Comparison of ENCODE assay signal across 14 mouse cellular contexts in genomic region chr3:55440342-55440741, GRCm38 (mm10). TPM values are rescaled to one million over a fixed set of nuclear protein-coding genes. Genes with fewer than 3 reads are reported as not detected.
DNase-seq lines count a peak whose midpoint lies in the region; ATAC-seq and TF ChIP-seq lines count a peak whose summit lies in the region.
"Had no signal": no experiment of that assay in that cellular context is flagged by ENCODE, and none has a peak within 500 bp of the region (broad histone marks: within the 10 kb centered on the region; RNA-seq: fewer than 3 reads in every experiment).

No protein-coding gene starts in this region.

- 50% methylated on average over 8 of the region's 8 CpGs for WGBS in forebrain, embryonic 15.5 days
- 83% methylated on average over 8 of the region's 8 CpGs for WGBS in forebrain, embryonic 10.5 days
- 40% methylated on average over 8 of the region's 8 CpGs for WGBS in lung, embryonic 14.5 days
- 64% methylated on average over 8 of the region's 8 CpGs for WGBS in neural tube, embryonic 15.5 days

- ATAC-seq in forebrain, embryonic 15.5 days (replicated peaks) = peak; percentile 41; the same call in 1 of the 2 replicates
- ATAC-seq in lung, embryonic 14.5 days (ENCODE audit: insufficient read depth) = no peak; the same call in 1 of the 2 replicates
- ATAC-seq in neural tube, embryonic 15.5 days (ENCODE audit: low FRiP score) = no peak

- TF ChIP-seq POLR2A in cortical plate, adult 2 months (IDR thresholded peaks at IDR 0.05; ENCODE audit: extremely low read depth, insufficient read depth, low read length) = no peak

- H3K9me3 ChIP-seq in forebrain, embryonic 15.5 days = no peaks in the 10 kb centered on the region
- H3K9me3 ChIP-seq in forebrain, embryonic 10.5 days = no peaks in the 10 kb centered on the region
- H3K9me3 ChIP-seq in lung, embryonic 14.5 days (ENCODE audit: low read depth, low read length) = no peaks in the 10 kb centered on the region
- H3K9me3 ChIP-seq in neural tube, embryonic 15.5 days (replicated peaks) = no peaks in the 10 kb centered on the region
- H3K9me3 ChIP-seq: embryonic facial prominence, embryonic 15.5 days; limb, embryonic 15.5 days had no signal

- no peak overlapping the region for H3K4me2 ChIP-seq in forebrain, embryonic 15.5 days (replicated peaks)
- H3K4me2 ChIP-seq in lung, embryonic 14.5 days = no peak overlapping the region
- H3K4me2 ChIP-seq in neural tube, embryonic 15.5 days = no peak overlapping the region
- H3K4me2 ChIP-seq: embryonic facial prominence, embryonic 15.5 days; limb, embryonic 15.5 days had no signal

- no peak for TF ChIP-seq CTCF in lung, embryonic 14.5 days (IDR thresholded peaks at IDR 0.05; ENCODE audit: low read depth)
- no peak for TF ChIP-seq CTCF in cortical plate, adult 2 months (IDR thresholded peaks at IDR 0.05; ENCODE audit: extremely low read depth, insufficient read depth, low read length)

- peak overlapping the region; percentile 63 for H3K27ac ChIP-seq in forebrain, embryonic 15.5 days (replicated peaks)
- H3K27ac ChIP-seq in forebrain, embryonic 10.5 days = no peak overlapping the region
- H3K27ac ChIP-seq in lung, embryonic 14.5 days (ENCODE audit: low read depth) = no peak overlapping the region
- peak overlapping the region; percentile 69; the same call in 1 of the 2 replicates for H3K27ac ChIP-seq in cortical plate, adult 2 months (ENCODE audit: insufficient read depth, low read length)
- H3K27ac ChIP-seq in neural tube, embryonic 15.5 days (replicated peaks) = peak overlapping the region; percentile 65
- H3K27ac ChIP-seq: embryonic facial prominence, embryonic 15.5 days; limb, embryonic 15.5 days had no signal

- H3K27me3 ChIP-seq in forebrain, embryonic 15.5 days = no peaks in the 10 kb centered on the region
- no peaks in the 10 kb centered on the region for H3K27me3 ChIP-seq in forebrain, embryonic 10.5 days (ENCODE audit: poor library complexity, severe bottlenecking)
- H3K27me3 ChIP-seq in lung, embryonic 14.5 days (ENCODE audit: insufficient read depth, low read length) = no peaks in the 10 kb centered on the region
- no peaks in the 10 kb centered on the region for H3K27me3 ChIP-seq in neural tube, embryonic 15.5 days (replicated peaks)
- H3K27me3 ChIP-seq: embryonic facial prominence, embryonic 15.5 days; limb, embryonic 15.5 days had no signal

- no peaks in the 10 kb centered on the region for H3K36me3 ChIP-seq in forebrain, embryonic 15.5 days
- H3K36me3 ChIP-seq in forebrain, embryonic 10.5 days (replicated peaks) = no peaks in the 10 kb centered on the region
- no peaks in the 10 kb centered on the region for H3K36me3 ChIP-seq in lung, embryonic 14.5 days (ENCODE audit: insufficient read depth)
- H3K36me3 ChIP-seq in neural tube, embryonic 15.5 days = peaks cover 4% of the 10 kb centered on the region; the same call in 1 of the 2 replicates
- H3K36me3 ChIP-seq: embryonic facial prominence, embryonic 15.5 days; limb, embryonic 15.5 days had no signal

- H3K4me1 ChIP-seq in forebrain, embryonic 15.5 days = peaks cover 24% of the 10 kb centered on the region
- H3K4me1 ChIP-seq in forebrain, embryonic 10.5 days = no peaks in the 10 kb centered on the region
- H3K4me1 ChIP-seq in lung, embryonic 14.5 days (ENCODE audit: insufficient read depth) = no peaks in the 10 kb centered on the region
- peaks cover 27% of the 10 kb centered on the region for H3K4me1 ChIP-seq in cortical plate, adult 2 months (ENCODE audit: control insufficient read depth, insufficient read depth, low read length)
- peaks cover 19% of the 10 kb centered on the region for H3K4me1 ChIP-seq in neural tube, embryonic 15.5 days
- H3K4me1 ChIP-seq: limb, embryonic 15.5 days had no signal

- DNase-seq in forebrain, embryonic 10.5 days (ENCODE audit: extremely low spot score, low spot score) = no peak
- peak; percentile 17 for DNase-seq in lung, embryonic 14.5 days
- no peak for DNase-seq in lung, postnatal 36 days
- DNase-seq in Muller cell, postnatal 12 days (ENCODE audit: inconsistent ontology term) = no peak
- no peak for DNase-seq in lung, postnatal 4 days
- DNase-seq: adrenal gland, postnatal 25 days; B cell, adult 2 months; kidney, postnatal 14 days had no signal

- no peak overlapping the region for H3K9ac ChIP-seq in forebrain, embryonic 15.5 days (replicated peaks)
- no peak overlapping the region for H3K9ac ChIP-seq in lung, embryonic 14.5 days
- no peak overlapping the region for H3K9ac ChIP-seq in neural tube, embryonic 15.5 days (replicated peaks)
- H3K9ac ChIP-seq: embryonic facial prominence, embryonic 15.5 days; limb, embryonic 15.5 days had no signal

- H3K4me3 ChIP-seq in forebrain, embryonic 15.5 days = no peak overlapping the region
- H3K4me3 ChIP-seq in forebrain, embryonic 10.5 days = no peak overlapping the region
- H3K4me3 ChIP-seq in lung, embryonic 14.5 days (ENCODE audit: low read depth, low read length) = no peak overlapping the region
- H3K4me3 ChIP-seq in cortical plate, adult 2 months (ENCODE audit: insufficient read depth, low read length) = no peak overlapping the region
- no peak overlapping the region for H3K4me3 ChIP-seq in neural tube, embryonic 15.5 days (replicated peaks)
- H3K4me3 ChIP-seq: embryonic facial prominence, embryonic 15.5 days; limb, embryonic 15.5 days had no signal

RNA-seq across cellular contexts. Expression of gene Gm21954, which starts 31.7 kb away (rescaled TPM):
- not detected in 2 replicates for polyA plus RNA-seq in forebrain, embryonic 15.5 days (2015; fragmentation: Nextera tagmentation; extraction: Ambion mirVana)
- polyA plus RNA-seq in forebrain, embryonic 10.5 days (2016; fragmentation: Nextera tagmentation; extraction: Ambion mirVana) = not detected in 2 replicates
- polyA plus RNA-seq in lung, embryonic 14.5 days (2014; fragmentation: Nextera tagmentation; extraction: Ambion mirVana) = not detected in 2 replicates
- not detected in 2 replicates for polyA plus RNA-seq in cortical plate, adult 2 months (2012; rRNA removed)
- not detected in 2 replicates for polyA plus RNA-seq in neural tube, embryonic 15.5 days (2015; fragmentation: Nextera tagmentation; extraction: Ambion mirVana)
- polyA plus RNA-seq: embryonic facial prominence, embryonic 15.5 days; limb, embryonic 15.5 days; neural tube, embryonic 14.5 days had no signal

Comparison
In these comparisons a context has a peak if more than half of its experiments do, and no peak if none do; other contexts are left out.
1. H3K27ac ChIP-seq: peak in forebrain, embryonic 15.5 days (single experiment), cortical plate, adult 2 months (single experiment) and neural tube, embryonic 15.5 days (single experiment); none in forebrain, embryonic 10.5 days (single experiment) and lung, embryonic 14.5 days (single experiment).